Mouse (Mus musculus): ENCODE results near the gene Zfp385c. TPM values are rescaled to one million over a fixed set of nuclear protein-coding genes. Genes with fewer than 3 reads are reported as not detected.

Zfp385c gene
- polyA plus RNA-seq (2017; shearing (Covaris generic)) = not detected

DNA sequence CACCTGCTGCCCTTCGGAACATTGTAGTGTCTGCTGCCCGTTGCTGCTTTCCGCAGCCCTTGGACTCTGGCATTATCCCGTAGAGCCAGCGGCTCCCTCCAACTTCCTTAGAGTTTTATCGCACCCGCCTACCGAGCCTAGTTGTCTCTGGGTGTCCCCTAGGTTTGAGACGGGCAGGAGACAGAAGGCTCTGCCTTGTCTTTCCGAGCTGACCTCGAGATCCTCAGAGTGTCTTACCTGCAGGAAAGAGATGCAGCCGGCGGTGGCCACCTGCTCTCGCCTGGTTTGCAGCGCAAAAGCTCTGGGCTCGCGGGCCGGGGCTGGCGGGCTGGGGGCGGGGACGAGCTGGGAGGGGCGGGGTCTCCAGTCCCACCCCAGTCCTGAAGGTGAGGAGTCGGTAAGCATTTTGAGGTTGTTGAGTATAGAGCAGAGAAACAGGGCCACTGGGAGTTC lies at the start of gene Zfp385c:
TSS of gene Zfp385c (minus strand) at position 292 of the 453 bp plus-strand sequence.

DNA sequence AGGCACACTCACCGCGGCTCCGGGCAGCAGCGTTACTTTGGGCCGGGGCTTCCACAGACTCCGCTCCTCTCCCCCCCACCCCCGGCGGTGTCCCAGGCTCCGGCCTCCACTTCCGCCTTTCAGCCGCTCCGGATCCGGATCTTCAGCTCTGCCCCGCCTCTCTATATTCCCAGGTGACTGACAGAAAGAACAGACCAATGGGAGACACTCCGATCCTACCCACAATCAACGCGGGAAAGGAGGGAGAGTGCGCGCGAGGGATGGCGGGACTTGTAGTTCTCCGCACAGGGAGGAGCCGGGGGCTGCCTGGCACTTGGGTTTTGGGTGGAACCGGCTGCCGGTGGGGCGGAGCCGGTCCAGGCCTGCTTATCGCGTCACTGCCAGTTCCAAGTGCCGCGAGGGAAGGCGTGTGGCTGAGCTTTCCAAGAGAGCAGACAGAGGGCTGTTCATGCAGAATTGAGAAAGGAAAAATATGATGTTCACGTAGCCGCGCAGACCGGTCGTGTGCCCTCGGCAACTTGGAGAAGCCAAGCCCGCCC lies 45.9 kb upstream of the Zfp385c start, which contains the start of gene Rab5c:
TSS of gene Rab5c (minus strand) at position 150 of the 539 bp plus-strand sequence.

DNA sequence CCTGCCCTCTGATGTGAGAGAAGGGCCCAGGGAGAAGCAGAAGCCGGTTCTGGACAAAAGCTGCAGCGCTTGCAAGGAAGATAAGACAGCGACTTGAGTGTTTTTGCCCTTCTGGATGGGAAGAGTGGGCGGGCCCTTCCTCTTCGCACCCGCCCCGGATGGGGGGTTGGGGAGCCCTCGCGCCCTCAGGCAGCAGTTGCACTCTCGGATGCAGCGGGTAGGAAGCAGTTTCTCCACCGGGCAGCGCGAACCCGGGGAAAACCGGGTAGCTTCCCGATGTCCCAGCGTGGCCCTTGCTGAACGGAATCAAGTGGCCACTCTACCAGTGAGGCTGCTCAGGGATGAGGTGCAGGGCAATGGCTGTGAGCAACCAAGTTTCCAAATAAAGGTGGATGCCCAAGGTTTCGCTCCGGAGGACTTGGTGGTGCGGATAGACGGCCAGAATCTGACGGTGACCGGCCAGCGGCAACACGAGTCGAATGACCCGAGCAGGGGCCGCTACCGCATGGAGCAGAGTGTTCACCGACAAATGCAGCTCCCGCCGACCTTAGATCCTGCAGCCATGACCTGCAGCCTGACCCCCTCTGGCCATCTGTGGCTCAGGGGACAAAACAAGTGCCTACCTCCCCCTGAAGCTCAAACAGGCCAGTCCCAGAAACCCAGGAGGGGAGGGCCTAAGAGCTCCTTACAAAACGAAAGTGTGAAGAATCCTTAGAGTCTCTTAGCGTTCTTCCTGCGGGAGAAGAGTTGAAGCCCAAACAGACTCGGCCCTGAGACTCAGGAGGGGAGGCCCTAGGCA lies 21.7 kb upstream of the Zfp385c start, which contains the start of gene Hspb9:
TSS of gene Hspb9 (plus strand) at position 116 of the 799 bp plus-strand sequence.

DNA sequence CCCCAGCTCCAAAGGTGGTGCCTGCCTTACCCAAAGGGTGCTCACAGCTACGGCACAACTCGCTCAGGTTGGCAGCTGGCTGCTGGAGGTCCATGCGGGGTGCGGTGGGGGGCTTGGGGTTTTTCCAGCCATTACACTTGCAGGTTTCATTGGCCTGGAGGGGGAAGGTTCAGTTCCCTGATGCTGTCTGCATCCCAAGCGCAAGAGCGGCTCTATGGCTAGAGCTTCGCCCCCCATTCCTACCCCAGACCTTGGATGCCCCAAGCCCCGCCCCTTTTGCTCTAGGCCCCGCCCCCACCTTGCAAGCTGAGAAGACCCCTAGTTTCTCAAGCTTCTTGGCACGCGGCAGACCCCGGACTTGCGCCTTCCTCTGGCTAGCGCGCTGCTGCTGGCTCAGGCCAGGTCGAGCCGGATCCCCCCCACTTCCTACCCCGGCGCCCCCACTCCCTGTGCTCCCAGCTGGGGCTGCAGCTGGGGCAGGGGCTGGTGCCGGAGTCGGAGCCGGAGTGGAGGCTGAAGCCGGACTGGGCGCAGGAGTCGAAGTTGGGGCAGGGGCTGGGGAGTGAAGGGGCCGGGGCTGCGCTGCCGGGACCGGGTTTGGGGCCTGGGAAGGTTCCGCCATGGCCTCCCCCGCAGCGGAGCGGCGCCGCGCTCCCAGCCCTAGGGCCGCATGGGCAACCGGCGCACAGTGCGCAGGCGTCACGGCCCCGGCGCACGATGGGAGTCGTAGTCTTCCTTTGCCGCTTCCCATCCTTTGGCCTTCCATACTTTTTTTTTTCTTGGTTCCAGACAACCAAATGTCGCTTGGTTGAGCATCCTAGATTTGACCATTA lies 19.7 kb upstream of the Zfp385c start, which contains the start of gene Kat2a:
TSS of gene Kat2a (minus strand) at position 683 of the 833 bp plus-strand sequence.

DNA sequence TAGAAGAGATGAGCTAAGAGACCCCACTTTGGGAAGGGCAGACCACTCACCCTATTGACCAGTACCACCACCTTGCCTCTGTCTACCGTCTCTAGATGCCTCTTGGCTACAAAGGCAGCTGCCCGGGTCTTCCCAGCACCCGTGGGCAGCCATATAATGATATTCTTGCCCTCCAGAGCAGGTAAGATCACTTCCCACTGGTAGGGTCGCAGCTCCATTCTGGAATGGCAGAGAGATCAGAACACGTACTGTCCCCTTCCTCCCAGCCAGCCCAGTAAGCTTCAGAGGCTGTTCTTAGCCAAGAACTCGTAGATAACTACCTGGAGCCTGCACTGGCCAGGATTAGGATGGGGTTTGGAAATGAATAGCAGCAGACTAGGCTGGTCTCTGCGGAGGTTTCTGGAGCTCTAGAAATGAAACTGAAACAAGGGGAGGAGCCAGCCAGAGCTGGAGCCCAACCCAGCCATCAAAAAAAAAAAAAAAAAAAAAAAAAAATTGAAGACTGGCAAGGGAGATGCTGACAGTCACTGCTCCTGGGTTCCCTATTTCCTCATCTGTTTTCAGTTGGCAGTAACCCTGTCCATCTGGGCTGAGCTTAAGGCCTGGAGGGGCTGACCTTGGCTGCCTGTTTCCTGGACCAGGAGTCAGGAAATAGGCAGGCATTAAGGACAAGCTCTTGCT lies 11.7 kb upstream of the Zfp385c start, which contains the start of gene Dhx58:
TSS of gene Dhx58 (minus strand) at position 421 of the 681 bp plus-strand sequence.

DNA sequence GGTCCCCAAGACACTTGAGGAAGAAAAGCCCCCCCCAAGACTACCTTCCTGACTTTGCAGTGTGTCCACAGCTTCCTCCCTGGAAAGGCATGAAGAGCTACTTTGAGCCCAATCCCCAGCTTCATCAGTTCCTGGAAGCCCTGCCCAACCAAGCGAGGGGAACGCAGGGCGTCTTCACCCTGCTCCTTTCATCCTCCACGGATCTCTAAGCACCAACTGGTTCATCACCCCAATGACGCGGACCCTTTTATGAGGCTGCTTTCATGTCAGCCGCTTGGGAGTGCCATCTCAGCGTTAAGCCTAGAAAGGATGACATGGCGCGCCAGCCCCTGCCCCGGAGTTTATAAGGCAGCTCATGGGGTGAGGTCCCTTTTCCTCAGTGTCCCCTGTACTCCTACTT lies 72.3 kb downstream of the Zfp385c start, which contains the start of gene Dnajc7:
TSS of gene Dnajc7 (minus strand) at position 187 of the 400 bp plus-strand sequence.

DNA sequence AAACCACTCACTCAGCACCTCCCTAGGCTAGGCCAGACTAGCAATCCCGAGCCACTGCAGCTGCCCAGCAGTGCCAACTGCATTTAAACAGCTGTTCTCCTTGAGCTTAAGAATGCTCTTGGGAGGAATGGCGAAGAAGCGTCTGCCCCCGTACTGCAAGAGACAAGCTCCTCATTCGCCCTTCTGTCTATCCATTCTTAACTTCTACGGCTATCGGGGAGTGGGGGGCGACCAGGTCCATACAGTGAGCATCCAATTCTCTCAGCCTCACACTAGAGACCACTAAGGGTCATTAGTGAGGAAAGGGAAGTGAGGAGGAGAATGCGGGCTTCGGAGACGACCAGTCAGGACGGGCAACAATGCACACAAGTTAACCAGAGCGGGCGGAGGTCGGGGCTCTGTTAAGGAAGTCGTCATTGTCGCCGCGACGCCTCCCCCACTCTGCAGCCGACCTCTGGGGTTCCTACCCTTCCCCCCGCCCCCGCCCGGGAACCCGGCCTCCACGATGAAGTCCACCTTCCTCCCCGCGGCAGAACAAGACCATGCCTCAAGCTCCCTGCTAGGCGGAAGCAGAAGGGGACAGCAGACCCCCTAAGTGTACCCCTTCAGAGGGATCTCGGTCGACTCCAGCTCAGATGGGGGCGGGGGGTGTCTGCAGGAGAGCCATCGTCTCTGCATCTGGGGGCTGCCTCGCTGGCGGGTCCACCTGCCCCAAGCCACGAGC lies 73.3 kb downstream of the Zfp385c start, which contains the start of gene Nkiras2:
TSS of gene Nkiras2 (plus strand) at position 484 of the 724 bp plus-strand sequence.

Other genes with a start within 250 kb of the Zfp385c start
- gene Klhl11, start 219.7 kb downstream of the Zfp385c start, polyA plus RNA-seq (2017; shearing (Covaris generic)) = 6.8 TPM
- 187 TPM for gene Acly, start 164.5 kb downstream of the Zfp385c start, polyA plus RNA-seq (2017; shearing (Covaris generic))
- 0.14 TPM for gene Ttc25, start 146.8 kb downstream of the Zfp385c start, polyA plus RNA-seq (2017; shearing (Covaris generic))
- 118 TPM for gene Cnp, start 117.6 kb downstream of the Zfp385c start, polyA plus RNA-seq (2017; shearing (Covaris generic))
- 13.1 TPM for gene Nkiras2, start 73.2 kb downstream of the Zfp385c start, polyA plus RNA-seq (2017; shearing (Covaris generic))
- 444 TPM for gene Dnajc7, start 72.3 kb downstream of the Zfp385c start, polyA plus RNA-seq (2017; shearing (Covaris generic))
- 13.8 TPM for gene Dhx58, start 11.8 kb upstream of the Zfp385c start, polyA plus RNA-seq (2017; shearing (Covaris generic))
- gene Kat2a, start 20.0 kb upstream of the Zfp385c start, polyA plus RNA-seq (2017; shearing (Covaris generic)) = 40.1 TPM
- not detected for gene Hspb9, start 21.4 kb upstream of the Zfp385c start, polyA plus RNA-seq (2017; shearing (Covaris generic))
- 39.9 TPM for gene Rab5c, start 45.8 kb upstream of the Zfp385c start, polyA plus RNA-seq (2017; shearing (Covaris generic))
- not detected for gene Kcnh4, start 67.5 kb upstream of the Zfp385c start, polyA plus RNA-seq (2017; shearing (Covaris generic))
- not detected for gene Hcrt, start 70.5 kb upstream of the Zfp385c start, polyA plus RNA-seq (2017; shearing (Covaris generic))
- 2.7 TPM for gene Ghdc, start 78.5 kb upstream of the Zfp385c start, polyA plus RNA-seq (2017; shearing (Covaris generic))
- gene Stat5b, start 158.3 kb upstream of the Zfp385c start, polyA plus RNA-seq (2017; shearing (Covaris generic)) = 293 TPM
- gene Stat5a, start 166.9 kb upstream of the Zfp385c start, polyA plus RNA-seq (2017; shearing (Covaris generic)) = 161 TPM
- 338 TPM for gene Stat3, start 247.1 kb upstream of the Zfp385c start, polyA plus RNA-seq (2017; shearing (Covaris generic))

All from effector memory CD4-positive, alpha-beta T cell, adult 5 months (primary cell).